Mouse (Mus musculus) T-helper 1 cell (primary cell): ENCODE data around the gene Slk.

ENCODE experiments used
- in situ Hi-C: fragments of 300-600 bp; cut with MboI, MseI; formaldehyde crosslinking; loops from one replicate; pipeline ENCODE4 v1.15.1; 2025; ENCODE audit warnings: high pct_unique_total_duplicates

Gene Slk

DNA sequence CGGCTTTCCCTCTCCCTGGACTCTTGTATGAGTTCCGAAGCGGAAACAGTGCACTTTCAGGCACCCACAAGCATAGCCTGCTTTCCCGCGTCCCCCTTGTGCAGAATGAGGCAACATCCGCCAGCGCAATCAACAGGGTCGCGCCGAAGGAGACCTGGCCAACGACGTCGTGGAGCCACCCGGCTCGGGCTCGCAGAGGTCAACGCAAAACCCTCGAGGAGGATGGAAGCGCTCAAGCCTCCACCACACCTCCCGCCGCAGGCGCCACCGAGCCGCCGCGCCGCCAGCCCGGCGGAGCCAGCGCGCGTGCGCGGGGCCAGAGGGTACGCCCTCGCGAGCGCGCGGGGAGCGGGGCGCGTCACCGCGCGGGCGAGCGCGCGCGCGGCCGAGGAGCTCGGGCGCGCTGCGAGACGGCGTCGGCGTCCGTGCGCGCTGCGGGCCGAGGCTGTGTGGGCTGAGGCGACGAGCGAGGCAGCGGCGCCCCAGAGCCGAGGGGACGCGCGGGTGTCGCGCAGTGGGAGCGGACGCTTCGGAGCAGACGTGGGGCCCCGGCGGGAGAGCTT lies at the start of gene Slk:
Gene Slk (plus strand): TSS at position 454 of the 563 bp plus-strand sequence.
- in situ Hi-C loops = no loop called here

DNA sequence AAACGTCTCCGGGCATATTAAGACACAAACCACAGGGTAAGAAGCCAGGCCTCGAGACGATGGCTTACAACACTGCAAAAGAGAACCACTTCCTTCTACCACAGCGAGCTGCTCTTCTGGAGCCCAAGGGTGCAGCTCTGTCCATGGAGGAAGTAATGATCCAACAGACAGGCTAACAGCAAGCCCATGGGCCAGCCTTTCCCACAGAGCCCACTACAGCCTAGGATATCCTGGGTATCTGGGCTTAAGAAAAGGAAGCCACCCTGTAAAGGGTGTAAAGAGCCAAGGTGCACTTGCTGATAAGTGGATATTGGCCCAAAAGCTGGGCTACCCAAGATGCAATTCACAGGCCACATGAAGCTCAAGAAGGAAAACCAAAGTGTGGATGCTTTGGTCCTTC lies 48.2 kb upstream of the Slk start:
- in situ Hi-C loops = no loop called here

DNA sequence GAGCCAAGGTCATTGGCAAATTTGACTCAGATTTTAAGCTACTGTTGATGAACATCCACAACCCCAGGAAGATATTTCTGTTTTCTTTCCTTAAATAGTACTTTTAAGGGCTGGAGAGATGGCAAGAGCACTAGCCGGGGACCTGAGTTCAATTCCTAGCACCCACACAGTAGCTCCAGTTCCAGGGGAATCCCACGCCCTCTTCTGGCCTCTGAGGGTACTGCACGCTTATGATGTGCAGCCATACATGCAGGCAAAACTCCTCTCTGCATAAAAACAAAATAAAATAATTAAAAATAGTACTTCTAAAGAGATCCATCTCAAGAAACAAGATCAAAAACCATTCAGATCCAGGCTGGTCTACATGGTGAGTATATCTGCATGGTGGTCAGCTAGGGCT lies 47.0 kb upstream of the Slk start:
- in situ Hi-C loops = no loop called here

DNA sequence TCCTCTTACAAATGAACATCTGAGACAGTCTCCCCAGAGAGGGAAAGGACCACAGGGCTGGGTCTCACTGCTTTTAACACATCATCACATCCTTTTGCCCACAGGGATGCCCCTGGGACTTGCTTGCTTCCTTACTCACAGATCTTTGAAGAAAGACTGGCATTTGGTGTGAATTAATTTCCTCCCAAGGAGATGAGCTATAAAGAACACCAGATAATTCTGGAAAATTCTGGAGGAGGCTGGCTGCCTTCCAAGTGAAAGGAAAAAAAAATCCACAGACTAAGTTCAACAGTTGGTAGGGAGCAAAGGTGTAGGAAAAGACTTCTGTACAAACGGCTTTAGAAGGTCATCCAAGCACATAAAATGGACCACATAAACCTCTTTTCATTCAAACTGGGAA lies 45.3 kb upstream of the Slk start:
- in situ Hi-C loops = no loop called here

DNA sequence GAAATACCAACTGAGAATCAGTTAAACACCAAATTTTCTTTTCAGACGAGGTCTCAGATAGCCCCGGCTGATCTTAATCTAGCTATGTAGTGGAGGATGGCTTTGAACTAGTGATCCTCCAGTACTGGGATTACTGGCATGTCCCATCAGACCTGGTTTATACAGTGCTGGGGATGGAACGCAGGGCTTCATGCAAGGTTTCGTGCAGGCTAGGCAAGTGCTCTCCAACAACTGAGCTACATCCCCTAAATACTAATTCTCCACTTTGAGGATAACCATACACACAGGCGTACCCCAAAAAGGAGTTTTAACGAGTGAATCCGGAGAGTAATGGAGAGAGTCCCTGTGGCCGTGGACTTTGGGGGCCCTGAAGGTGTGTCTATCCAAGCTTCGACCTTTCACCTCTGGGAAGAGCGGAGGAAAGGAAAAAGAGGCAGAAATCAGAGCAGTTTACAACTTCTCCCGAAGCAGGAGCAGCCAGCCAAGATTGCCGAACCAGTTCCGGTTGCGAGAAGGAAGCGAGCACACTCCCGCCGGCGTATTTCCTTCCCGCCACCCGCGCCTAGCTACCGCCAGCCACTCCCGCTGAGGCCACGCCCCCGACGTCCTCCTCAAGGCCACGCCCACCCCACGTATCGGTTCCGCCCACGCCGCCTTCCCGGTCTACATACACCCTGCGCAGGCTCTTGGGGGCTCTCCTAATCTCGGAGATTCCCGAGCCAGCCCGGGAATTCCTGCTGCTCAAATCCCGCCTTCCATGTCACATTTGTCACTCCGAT lies 42.8 kb upstream of the Slk start:
- in situ Hi-C loops = no loop called here

DNA sequence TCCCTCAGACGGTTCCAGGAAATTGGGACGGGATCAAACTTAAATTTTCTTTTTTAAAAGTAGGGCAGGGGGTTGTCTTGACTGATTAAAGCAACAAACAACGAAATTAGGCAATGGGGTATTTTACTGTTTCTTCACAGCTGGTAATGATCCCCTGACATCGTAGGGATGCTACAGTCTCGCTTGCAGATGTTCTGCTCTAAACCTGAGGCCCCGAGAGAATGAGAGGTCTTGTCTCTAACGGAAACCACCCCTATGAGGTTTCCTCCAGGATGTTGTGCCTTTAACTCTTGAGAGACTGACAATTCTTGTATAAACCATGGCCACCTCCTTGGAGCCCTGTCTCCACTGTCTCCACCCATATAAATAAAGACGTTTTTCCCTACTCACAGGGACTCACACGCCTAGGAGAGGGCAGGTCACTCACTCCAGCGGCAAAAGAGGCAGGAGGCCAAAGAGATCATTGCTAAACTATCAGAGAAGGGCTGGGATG lies 42.1 kb upstream of the Slk start, which contains the start of gene Stn1:
Gene Stn1 (minus strand): TSS at position 208 of the 493 bp plus-strand sequence.
- in situ Hi-C loops = no loop called here

DNA sequence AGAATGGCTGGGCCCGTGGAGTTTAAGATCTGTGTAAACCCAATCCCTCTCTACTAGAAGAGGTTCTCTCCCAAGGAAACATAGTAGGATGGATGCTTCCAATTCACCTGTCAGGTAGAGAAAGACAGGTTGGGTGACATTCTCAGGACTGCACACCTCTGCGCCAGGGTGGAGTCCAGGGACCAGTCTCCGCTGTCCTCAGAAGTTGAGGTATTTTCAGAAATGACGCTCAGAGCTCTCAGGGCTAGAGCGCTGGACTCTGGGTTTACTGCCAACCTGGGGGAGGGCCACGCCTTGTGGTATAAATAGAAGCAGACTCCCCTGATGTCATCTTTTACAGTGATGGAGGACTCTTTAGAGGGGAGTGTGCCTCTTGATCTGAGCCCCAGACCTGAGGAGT lies 41.6 kb upstream of the Slk start:
- in situ Hi-C loops = no loop called here

DNA sequence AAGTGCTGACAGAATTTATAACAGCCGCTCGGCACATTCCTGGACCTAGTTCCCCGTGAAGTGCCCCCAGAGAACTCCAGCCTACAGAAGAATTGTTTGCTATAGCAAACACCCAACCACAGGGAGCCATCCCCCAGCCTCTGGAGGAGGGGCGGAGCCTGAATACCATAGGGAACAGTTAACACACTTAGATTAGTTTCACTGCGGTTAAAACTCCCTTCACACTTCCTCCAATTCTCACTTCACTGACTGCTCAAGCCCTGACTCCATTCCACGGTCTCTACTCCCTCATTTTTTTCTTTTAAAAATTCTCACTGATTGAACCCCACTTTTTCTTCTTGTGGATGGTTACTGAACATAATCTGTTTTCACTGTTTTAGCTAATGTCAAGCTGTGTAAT lies 40.7 kb upstream of the Slk start:
- in situ Hi-C loops = no loop called here

DNA sequence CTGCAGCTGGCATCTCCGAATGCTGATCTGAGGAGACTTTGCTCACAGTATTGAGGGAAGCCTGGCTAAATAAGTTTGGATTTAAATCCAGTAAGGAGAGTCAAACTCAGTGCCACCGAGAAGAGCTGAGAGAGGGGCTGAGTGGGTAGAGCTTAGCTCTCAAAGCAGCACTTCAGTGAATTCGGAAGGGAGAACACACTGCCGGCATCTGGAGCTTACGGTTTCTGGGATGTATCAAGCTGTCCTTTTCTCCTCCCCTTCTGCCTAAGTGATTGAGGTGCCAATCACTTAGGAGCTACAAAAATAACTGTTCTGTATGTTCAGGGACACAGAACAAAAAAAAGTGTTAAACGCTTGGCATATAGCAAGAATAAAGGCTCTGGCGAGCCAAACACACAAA lies 37.0 kb upstream of the Slk start:
- in situ Hi-C loops = no loop called here

DNA sequence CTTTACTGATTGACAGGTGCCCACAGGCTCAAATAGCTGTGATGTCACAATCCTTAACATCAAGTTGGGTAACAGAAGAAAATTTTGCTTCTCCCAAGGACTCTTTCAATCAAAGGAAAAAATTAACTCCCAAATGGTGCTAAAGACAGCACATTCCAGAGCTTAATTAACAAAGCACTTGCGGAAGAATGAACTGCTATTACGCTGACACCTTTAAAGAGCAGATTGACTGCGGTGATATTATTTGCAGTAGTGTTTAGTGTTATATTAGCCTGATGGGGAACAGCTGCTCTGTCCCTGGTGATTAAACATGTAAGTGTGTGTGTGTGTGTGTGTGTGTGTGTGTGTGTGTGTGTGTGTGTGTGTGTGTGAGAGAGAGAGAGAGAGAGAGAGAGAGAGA lies 34.4 kb upstream of the Slk start:
- in situ Hi-C loops = no loop called here

DNA sequence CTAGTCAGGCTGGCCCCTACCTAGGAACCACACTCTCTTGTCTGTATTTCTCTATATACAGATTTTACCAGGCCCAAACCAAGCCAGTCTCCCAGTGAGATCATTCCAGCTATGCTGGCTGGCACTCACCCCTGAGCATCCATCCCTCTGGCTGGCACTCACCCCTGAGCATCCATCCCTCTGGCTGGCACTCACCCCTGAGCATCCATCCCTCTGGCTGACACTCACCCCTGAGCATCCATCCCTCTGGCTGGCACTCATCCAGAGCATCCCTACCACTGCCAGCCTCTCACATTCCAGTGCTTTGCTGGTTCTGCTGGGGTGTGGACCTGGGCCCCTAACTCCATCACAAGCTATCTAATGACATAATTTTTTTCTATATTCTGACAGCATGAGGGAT lies 34.0 kb upstream of the Slk start:
- in situ Hi-C loops = no loop called here

DNA sequence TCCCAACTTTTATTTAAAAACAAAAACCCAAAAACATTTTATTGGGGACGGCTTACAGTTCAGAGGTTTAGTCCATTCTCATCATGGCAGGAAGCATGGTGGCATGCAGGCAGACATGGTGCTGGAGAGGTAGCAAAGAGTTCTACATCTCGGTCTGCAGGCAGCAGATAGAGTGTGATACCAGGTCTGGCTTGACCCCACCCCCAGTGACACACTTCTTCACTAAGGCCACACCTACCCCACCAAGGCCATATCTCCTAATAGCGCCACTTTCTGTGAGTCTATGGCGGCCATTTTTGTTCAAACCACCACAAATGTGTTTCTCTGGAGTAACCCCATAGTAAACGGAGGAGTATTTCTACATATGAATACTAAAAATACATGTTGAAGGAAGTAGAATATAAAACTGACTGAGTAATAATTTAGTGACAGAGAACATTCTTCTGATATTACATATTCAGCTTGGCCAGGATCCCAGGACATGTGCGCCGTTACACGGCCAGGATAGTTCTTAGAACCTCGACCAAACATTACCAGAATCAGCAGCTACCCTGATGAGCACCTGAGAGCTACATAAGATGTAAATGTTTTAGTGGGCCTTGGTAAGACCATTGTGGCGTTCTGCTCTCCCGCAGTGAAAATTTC lies 30.9 kb upstream of the Slk start:
- in situ Hi-C loops = no loop called here

DNA sequence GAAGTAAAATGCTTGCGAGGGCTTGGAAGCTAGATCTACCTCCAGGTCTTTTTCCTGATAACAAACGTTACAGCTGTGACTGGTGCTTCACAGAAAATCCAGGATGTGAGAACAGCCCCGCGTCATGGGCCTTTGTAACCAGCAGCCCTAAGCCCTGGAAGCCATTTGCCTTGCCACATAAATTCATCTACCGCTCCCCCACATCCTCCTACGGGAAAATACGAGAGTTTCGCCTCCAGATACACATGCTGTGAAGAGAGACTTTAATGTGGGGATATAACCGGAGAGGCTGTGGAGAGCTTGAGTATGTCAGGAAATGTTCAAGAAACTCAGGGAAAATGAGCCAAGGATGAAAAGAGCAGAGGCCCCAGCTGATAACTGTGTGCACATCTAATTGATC lies 30.3 kb upstream of the Slk start:
- in situ Hi-C loops = no loop called here

DNA sequence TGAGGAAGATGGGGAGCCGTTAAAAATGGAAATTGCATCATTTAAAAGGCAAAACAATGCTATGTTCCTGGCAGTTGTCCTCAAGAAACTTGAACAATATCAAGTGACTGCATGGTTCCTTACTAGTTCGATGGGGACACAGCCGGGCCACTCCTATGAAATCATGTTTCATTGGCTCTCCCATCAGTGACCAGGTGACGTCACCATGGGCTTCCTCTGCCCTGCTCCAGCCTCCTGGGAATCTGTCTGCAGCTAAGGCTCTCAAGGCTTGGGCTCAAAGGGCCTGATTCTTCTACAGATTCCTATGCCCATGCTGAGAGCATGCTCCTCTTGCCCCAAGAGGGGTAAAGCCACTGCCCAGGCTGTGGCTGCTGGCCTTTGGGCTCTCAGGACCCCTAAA lies 29.9 kb upstream of the Slk start:
- in situ Hi-C loops = no loop called here

DNA sequence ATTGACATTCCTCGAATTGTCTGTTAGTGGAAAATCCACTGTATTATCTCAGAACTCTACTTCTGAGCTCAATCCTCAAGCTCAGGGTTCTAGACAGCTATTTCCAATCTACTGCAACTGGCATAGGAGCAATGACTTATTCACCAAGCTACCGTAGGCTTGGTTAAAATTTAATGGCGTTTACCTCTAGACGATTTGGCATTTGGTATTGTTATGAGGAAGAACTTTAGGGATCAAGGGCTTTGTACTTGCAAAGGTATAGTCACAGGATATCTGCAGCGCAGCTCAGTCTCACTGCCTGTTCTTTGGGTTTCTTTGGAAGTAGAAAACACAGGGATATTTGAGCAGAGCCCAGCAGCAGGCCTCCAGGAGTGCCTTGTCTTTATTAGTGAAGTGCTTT lies 20.3 kb upstream of the Slk start:
- in situ Hi-C loops = no loop called here

DNA sequence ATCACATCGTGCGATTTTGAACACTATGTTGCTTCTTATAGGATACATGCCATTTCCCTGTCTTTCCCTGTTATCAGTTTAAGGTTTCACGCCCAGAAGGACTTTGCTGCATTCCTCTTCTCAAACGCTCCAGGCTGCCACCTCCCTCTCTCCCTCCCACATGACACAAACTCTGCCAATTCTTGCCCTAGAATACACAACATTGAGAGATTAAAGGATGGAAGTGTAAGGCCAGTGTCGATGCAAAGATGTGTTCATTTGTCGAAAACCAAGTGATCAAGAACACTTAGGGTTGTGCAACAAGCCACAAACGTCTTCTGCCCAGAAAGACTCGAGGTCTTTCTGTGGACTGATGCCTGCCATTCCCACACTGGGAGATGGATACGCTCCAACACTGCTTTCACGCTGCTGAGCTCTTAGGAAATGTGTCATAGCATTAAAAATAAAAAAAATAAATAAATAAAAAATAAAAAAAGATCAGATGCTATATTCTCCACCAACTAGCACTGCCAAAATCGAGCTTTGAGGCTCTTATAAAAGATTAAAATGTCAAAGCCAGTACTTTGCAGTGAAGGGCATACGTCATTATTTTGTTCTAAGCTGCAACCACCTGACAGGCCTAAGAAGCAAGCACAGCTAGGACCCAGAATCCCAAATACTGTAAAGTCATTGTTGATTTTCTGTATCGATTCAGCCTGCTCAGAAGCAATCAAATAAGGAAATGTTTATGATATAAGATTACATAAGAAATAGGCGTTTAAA lies 19.5 kb upstream of the Slk start:
- in situ Hi-C loops = no loop called here

DNA sequence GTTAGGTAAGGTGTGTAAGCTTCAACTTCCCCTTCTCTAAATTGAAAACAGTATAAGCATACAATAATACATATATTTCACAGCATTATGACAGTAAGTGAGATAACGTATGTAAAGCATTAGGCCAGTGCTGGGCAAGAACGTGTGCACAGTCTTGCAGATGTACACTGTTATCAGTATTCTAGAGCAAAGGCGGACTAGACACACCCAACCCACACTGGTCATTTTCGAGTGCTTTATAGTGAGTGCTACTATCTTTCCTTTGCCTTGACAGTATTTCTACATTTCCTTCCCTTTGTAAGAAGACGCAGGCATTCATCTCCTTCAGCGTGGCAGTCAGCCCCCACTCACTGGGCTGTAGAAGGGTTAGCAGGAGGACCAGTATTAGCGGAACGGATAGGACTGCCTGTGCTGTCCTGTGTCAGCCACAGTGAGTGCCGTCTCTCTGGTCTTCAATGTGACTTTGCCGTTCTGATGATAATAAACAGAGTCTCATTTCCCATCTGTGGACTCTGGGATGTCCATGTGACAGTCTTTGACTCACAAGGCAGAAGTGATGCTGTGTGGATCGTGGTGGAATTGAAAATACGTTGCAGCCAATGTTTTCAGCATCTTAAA lies 18.8 kb upstream of the Slk start:
- in situ Hi-C loops = no loop called here

DNA sequence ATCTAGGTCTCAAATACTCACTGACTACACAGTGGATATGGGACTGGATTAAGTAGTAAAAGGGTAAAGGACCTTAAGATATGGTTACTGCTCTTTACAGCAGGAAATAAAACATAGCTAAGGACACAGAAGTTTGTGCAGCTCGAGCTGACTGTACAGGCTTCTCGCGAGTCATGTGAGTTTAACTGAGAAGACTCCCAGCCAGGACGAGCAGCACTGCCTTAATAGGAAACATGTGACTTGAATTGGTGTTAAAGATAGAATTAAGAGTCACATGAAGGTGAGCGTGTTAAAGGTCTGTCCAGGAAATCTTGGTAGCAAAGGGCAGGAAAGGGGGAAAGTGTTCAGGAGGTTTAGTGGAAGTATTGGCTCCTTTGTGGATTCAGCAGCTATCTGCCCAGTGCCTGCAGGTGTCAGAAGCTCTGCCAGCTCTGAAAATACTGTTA lies 17.5 kb upstream of the Slk start:
- in situ Hi-C loops = no loop called here

DNA sequence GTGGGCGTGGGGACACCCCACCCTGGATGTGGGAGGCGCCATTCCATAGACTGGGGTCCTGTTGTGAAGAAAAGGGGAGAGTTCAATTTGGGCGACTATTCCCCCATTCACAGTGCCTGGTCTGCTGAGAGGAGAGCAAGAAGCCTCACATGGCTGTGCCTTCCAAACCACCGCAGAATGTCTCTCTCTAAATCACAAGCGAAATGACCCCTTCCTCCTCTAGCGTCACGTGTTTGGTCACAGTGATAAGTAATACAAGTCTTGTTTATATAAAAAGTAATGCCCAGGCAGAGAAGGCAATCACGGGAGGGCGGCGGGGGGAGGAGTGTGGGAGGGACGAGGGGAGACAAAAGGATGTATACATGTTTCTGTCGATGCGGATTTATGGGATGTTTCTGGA lies 15.8 kb upstream of the Slk start:
- in situ Hi-C loops = no loop called here

DNA sequence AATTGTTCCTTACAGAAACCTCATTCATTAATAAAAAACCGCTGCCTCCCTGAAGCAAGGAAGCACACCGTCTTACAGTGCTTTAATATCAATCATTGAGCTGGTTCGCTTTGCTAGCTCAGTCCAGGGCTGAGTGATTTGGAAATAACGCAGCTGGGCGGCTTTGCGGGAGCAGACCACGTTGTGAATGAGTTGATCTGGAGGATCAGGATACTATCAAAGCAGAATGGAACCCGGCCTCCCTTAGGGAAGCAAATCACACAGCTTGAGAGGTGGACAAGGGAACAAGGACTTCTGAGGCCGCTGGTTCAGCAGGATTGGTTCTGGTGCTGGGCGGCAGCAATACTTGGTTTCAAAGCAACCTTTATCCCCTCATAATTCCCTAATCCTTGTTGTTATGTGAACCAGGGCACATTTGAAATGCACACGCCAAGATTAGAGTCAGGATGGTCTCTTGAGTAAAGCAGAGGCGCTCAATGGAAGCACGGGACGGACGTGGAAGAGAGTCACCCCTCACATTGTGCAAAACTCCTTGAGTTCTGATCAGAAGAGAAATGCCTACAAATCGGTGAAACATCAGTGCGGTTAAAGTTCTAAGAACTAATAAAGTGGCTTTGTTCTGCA lies 14.3 kb upstream of the Slk start:
- in situ Hi-C loops = no loop called here

DNA sequence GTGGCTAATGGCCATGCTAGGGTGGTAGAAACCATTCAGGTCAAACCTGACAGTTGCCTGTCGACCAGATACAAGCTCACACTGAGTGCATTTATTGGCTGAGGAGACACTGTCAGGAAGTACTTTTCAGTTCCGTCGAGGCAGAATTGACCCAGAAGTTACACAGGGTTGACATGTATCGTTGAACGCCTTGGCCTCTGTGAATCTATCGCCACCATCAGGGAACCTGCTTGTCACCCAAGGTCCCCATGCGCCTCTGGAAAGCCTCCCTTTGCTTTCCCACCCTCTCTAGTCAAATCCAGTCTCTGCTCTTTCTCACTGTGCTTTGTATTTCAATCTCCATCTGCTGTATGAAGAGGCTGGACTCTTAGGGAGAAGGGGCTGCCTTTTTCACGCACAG lies 13.5 kb upstream of the Slk start:
- in situ Hi-C loops = no loop called here
